Mouse (Mus musculus) forebrain, embryonic 10.5 days (tissue): ENCODE measurements at regions not wholly inside any gene's neighbourhood (a gene's known extent, or its start where the extent isn't known, plus 50 kb on each side); places are given as distances from the start of the nearest gene placed in this dataset.
"Not testable (repeated sequence)": the region's sequence is repeated elsewhere in the genome, so short reads cannot be mapped to it uniquely, and the experiment has no call there.

Source experiments
- DNase-seq: peaks from one replicate; pipeline ENCODE4 v3.0.0-alpha.2; 2017; ENCODE audit warnings: low spot score; ENCODE audit errors: extremely low spot score
- H3K27ac ChIP-seq: fragments of 300-500 bp; sonication (generic); 2 replicates; pipeline ENCODE4 v1.5.1; 2016; ENCODE audit warnings: mild to moderate bottlenecking
- H3K27me3 ChIP-seq: fragments of 300-500 bp; sonication (generic); 2 replicates; pipeline ENCODE4 v1.6.1; 2016; ENCODE audit warnings: mild to moderate bottlenecking; ENCODE audit not compliant: poor library complexity, severe bottlenecking
- H3K36me3 ChIP-seq: fragments of 300-500 bp; sonication (generic); replicated peaks from 2 replicates; pipeline ENCODE4 v1.6.1; 2016; ENCODE audit warnings: mild to moderate bottlenecking, moderate library complexity
- H3K4me1 ChIP-seq: fragments of 300-500 bp; sonication (generic); 2 replicates; pipeline ENCODE4 v1.6.1; 2016
- H3K4me3 ChIP-seq: fragments of 300-500 bp; sonication (generic); 2 replicates; pipeline ENCODE4 v1.5.1; 2016; ENCODE audit warnings: mild to moderate bottlenecking, moderate library complexity
- H3K9me3 ChIP-seq: fragments of 300-500 bp; sonication (generic); 2 replicates; pipeline ENCODE4 v1.6.1; 2016; ENCODE audit warnings: mild to moderate bottlenecking, moderate library complexity
- WGBS: fragments of 180-500 bp; shearing (Covaris S2); methylation state at CpG from one replicate; pipeline ENCODE4 v1.1.7; 2016; 5-methylcytosine and 5-hydroxymethylcytosine counted together

GRCm38 (mm10) chr11:40309646-40310045 is 385.4 kb downstream of the Mat2b start:
- Histone ChIP-seq H3K27me3 (no peaks in the 10 kb centered on the region), H3K36me3 (no peaks in the 10 kb centered on the region), H3K9me3 (no peaks in the 10 kb centered on the region), H3K4me1 (peaks cover 18% of the 10 kb centered on the region), H3K27ac (no peak overlapping the region), H3K4me3 (no peak overlapping the region)
- DNase-seq: no peak
- WGBS: 30% methylated on average over 1 of the region's 1 CpGs

DNA sequence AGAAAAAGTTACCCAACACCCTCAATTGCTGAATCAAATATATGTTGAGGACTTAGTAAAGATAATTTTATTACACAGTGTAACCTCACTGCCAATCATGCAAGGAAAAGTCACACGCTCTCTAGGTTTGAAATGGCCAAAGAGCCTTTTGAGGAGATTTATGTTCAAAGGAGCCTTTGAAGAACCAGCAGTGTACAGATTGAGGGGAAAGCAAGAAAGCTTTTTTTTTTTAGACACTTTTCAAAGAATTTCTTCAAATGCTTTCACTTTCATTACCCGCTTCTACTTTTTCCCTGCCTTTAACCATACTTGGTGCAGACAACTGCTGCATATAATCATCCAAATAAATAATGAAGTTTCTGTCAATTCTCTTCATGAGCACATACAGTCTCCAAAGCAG is 392.4 kb downstream of the Mat2b start:
- Histone ChIP-seq H3K4me1 (0 out of 2 replicates have a peak, but pooled peaks cover 5% of the 10 kb centered on the region), H3K27ac (no peak overlapping the region), H3K4me3 (no peak overlapping the region), H3K27me3 (no peaks in the 10 kb centered on the region), H3K9me3 (no peaks in the 10 kb centered on the region), H3K36me3 (no peaks in the 10 kb centered on the region)
- WGBS: 93% methylated on average over 2 of the region's 2 CpGs
- no peak for DNase-seq

GRCm38 (mm10) chr11:40299987-40300386 is 395.0 kb downstream of the Mat2b start:
- H3K4me3 ChIP-seq, H3K27ac ChIP-seq, H3K36me3 ChIP-seq, DNase-seq, H3K4me1 ChIP-seq, H3K9me3 ChIP-seq, H3K27me3 ChIP-seq: not testable (repeated sequence)
- 80% methylated on average over 10 of the region's 10 CpGs for WGBS

- H3K27me3 ChIP-seq: no peaks in the 10 kb centered on the region
- H3K4me1 ChIP-seq: peaks cover 9% of the 10 kb centered on the region
- peak overlapping the region; percentile 20; the same call in 1 of the 2 replicates for H3K27ac ChIP-seq
- H3K9me3 ChIP-seq: no peaks in the 10 kb centered on the region
- no peak for DNase-seq
- H3K36me3 ChIP-seq: no peaks in the 10 kb centered on the region
- no peak overlapping the region for H3K4me3 ChIP-seq
- 48% methylated on average over 1 of the region's 1 CpGs for WGBS
These were observed 408.1 kb downstream of the Mat2b start for GRCm38 (mm10) chr11:40286936-40287335.

DNA sequence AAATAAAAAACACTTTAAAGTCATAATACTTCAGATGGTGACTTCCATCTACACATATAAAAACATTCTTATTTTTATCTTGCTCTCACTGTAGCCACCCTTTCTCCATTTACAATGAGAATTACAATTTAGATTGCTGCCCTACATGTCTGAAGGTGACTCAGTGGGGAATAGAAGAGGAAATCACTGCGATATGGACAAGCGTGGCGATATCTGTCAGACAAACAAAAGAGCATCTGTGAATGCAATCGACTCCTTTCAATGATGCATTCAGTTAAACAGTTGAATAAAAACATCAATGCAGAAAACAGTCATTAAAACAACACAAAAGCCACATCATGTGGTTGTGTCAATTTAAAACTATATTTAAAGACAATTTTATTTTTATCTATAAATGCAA is 408.6 kb downstream of the Mat2b start:
- Histone ChIP-seq H3K27me3 (no peaks in the 10 kb centered on the region), H3K9me3 (no peaks in the 10 kb centered on the region), H3K36me3 (no peaks in the 10 kb centered on the region), H3K4me3 (no peak overlapping the region), H3K27ac (no peak overlapping the region), H3K4me1 (peaks cover 9% of the 10 kb centered on the region)
- 77% methylated on average over 4 of the region's 4 CpGs for WGBS
- no peak for DNase-seq

DNA sequence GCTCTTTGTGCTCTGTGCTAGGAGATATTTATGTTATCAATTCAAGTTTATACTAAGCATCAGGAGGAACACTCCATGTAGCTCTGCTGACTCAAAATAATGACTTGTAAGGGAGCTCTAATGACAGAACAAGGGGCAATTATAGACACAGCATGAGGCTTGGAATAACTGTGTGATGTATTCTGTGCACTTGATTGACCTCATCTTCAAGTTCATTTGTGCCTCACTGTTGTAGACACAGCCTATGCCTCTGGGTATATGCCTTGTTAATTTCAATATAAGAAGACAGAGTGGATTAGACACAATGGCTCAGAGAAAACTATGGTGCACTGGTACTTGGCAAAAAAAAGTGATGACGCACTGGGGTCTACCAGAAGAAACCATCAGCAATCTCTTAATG is 418.3 kb downstream of the Mat2b start:
- no peak for DNase-seq
- Histone ChIP-seq H3K9me3 (no peaks in the 10 kb centered on the region), H3K36me3 (no peaks in the 10 kb centered on the region), H3K27me3 (no peaks in the 10 kb centered on the region), H3K27ac (no peak overlapping the region), H3K4me3 (no peak overlapping the region), H3K4me1 (peaks cover 17% of the 10 kb centered on the region)
- WGBS: 56% methylated on average over 1 of the region's 1 CpGs

DNA sequence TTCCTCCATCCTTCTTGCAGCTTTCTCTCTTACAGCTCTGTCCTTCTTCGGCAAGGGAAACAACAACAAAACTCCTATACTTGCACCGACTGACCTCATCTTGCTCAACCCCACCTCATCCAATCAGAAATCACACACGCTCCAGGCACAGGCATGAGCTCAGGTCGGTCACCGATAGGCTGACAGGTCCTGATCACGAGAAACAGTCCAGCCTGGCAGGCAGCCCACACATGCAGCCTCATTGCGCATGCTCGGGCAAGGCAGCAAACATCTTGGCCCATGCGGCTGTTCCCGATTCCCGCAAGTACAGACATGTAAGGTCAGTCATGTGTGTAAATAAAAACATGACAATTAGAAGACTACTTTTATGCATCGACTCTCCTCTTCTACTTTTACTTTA is 441.9 kb downstream of the Mat2b start:
- 91% methylated on average over 12 of the region's 12 CpGs for WGBS
- Histone ChIP-seq H3K4me1 (no peaks in the 10 kb centered on the region), H3K4me3 (no peak overlapping the region), H3K36me3 (no peaks in the 10 kb centered on the region), H3K27me3 (no peaks in the 10 kb centered on the region), H3K9me3 (no peaks in the 10 kb centered on the region), H3K27ac (no peak overlapping the region)
- no peak for DNase-seq

GRCm38 (mm10) chr11:40252399-40252798 is 442.6 kb downstream of the Mat2b start:
- Histone ChIP-seq H3K36me3 (no peaks in the 10 kb centered on the region), H3K4me3 (no peak overlapping the region), H3K27ac (no peak overlapping the region), H3K9me3 (no peaks in the 10 kb centered on the region), H3K4me1 (no peaks in the 10 kb centered on the region), H3K27me3 (no peaks in the 10 kb centered on the region)
- no peak for DNase-seq
- WGBS: 93% methylated on average over 3 of the region's 3 CpGs

DNA sequence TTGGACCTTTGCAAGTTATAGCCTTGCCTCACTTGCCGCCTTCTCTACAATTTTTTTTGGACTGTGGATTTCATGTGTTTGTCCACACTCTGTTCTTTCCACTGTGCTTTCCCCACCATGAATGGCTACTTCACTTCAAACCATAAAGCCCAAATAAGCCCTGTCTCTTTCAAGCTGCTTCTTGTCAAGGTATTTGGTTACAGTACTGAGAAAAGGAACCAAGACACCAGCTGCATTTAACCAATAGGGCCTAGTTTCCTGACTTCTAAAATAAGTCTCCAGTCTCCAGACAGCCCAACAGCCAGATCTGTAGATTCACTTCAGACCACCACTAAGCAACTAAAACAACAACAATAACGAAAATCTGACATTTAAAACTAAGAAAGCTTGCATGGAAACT is 443.9 kb downstream of the Mat2b start:
- H3K4me3 ChIP-seq: no peak overlapping the region
- H3K9me3 ChIP-seq: no peaks in the 10 kb centered on the region
- H3K27ac ChIP-seq: no peak overlapping the region
- 92% methylated on average over 2 of the region's 2 CpGs for WGBS
- H3K27me3 ChIP-seq: no peaks in the 10 kb centered on the region
- no peaks in the 10 kb centered on the region for H3K36me3 ChIP-seq
- no peak for DNase-seq
- H3K4me1 ChIP-seq: no peaks in the 10 kb centered on the region

GRCm38 (mm10) chr11:40216391-40216790 is 478.6 kb downstream of the Mat2b start:
- peaks cover 3% of the 10 kb centered on the region; the same call in 1 of the 2 replicates for H3K4me1 ChIP-seq

More at GRCm38 (mm10) chr11:40216391-40216790, 478.6 kb downstream of the Mat2b start:
- Histone ChIP-seq H3K4me3 (no peak overlapping the region), H3K27me3 (no peaks in the 10 kb centered on the region), H3K36me3 (no peaks in the 10 kb centered on the region), H3K9me3 (no peaks in the 10 kb centered on the region), H3K27ac (no peak overlapping the region)
- 72% methylated on average over 8 of the region's 8 CpGs for WGBS
- no peak for DNase-seq
